Mouse (Mus musculus) megakaryocyte, embryonic 14.5 days (primary cell): ENCODE data around the gene Aqp5. TPM values are rescaled to one million over a fixed set of nuclear protein-coding genes. Genes with fewer than 3 reads are reported as not detected.

Source experiments
- H3K27me3 ChIP-seq: replicated peaks from 2 replicates; pipeline ENCODE3; 2012; ENCODE audit warnings: inconsistent platforms
- H3K36me3 ChIP-seq: replicated peaks from 2 replicates; pipeline ENCODE3; 2012; ENCODE audit warnings: low read length, inconsistent platforms, mixed read lengths
- H3K4me1 ChIP-seq: 2 replicates; pipeline ENCODE4 v1.6.1; 2012; ENCODE audit warnings: inconsistent platforms
- H3K4me3 ChIP-seq: replicated peaks from 2 replicates; pipeline ENCODE3; 2012; ENCODE audit warnings: moderate library complexity, mild to moderate bottlenecking, inconsistent platforms
- H3K9me3 ChIP-seq: 2 replicates; pipeline ENCODE4 v1.6.1; 2012; ENCODE audit warnings: inconsistent platforms
- FLI1 ChIP-seq: IDR thresholded peaks from 2 replicates; pipeline ENCODE4 v1.6.1; 2012; ENCODE audit warnings: low read length, inconsistent platforms, mixed read lengths
- GATA1 ChIP-seq: IDR thresholded peaks from 3 replicates; pipeline ENCODE4 v1.6.1; 2012; ENCODE audit warnings: mixed read lengths, low read length, inconsistent platforms, borderline replicate concordance
- polyA plus RNA-seq: library from polyadenylated mRNA; stranded (reverse); fragments of >175 nt; gene quantifications from 2 replicates; pipeline ENCODE4 v1.2.3, GENCODE M21; 2012; ENCODE audit warnings: low replicate concordance; ENCODE audit not compliant: insufficient read depth

Aqp5 gene
- polyA plus RNA-seq, 1 experiment, result not detected

- no peak overlapping the region for H3K4me3 ChIP-seq
- no peaks in the 10 kb centered on the region for H3K36me3 ChIP-seq
- TF ChIP-seq FLI1, result no peak
- TF ChIP-seq GATA1, result no peak
- no peaks in the 10 kb centered on the region for H3K9me3 ChIP-seq
- H3K27me3 ChIP-seq, result peaks cover 91% of the 10 kb centered on the region
- no peaks in the 10 kb centered on the region for H3K4me1 ChIP-seq
Measured at GRCm38 (mm10) chr15:99603216-99603615, 12.6 kb downstream of the Aqp5 start.

- Histone ChIP-seq H3K36me3 (no peaks in the 10 kb centered on the region), H3K9me3 (peaks cover 4% of the 10 kb centered on the region), H3K27me3 (peaks cover 90% of the 10 kb centered on the region), H3K4me1 (no peaks in the 10 kb centered on the region), H3K4me3 (no peak overlapping the region)
- TF ChIP-seq FLI1 (no peak), GATA1 (no peak)
Measured at GRCm38 (mm10) chr15:99605595-99605994, 15.0 kb downstream of the Aqp5 start.

- no peaks in the 10 kb centered on the region for H3K36me3 ChIP-seq
- H3K9me3 ChIP-seq, result peaks cover 4% of the 10 kb centered on the region
- no peaks in the 10 kb centered on the region for H3K4me1 ChIP-seq
- no peak for TF ChIP-seq FLI1
- TF ChIP-seq GATA1, result no peak
- no peak overlapping the region for H3K4me3 ChIP-seq
- peaks cover 90% of the 10 kb centered on the region for H3K27me3 ChIP-seq
Measured at GRCm38 (mm10) chr15:99606515-99606914, 15.9 kb downstream of the Aqp5 start.

GRCm38 (mm10) chr15:99607388-99608113 lies 17.0 kb downstream of the Aqp5 start:
- H3K36me3 ChIP-seq, result no peaks in the 10 kb centered on the region
- H3K4me3 ChIP-seq, result no peak overlapping the region
- peaks cover 11% of the 10 kb centered on the region for H3K9me3 ChIP-seq
- no peak for TF ChIP-seq GATA1
- no peak for TF ChIP-seq FLI1
- H3K4me1 ChIP-seq, result no peaks in the 10 kb centered on the region
- H3K27me3 ChIP-seq, result peaks cover 91% of the 10 kb centered on the region

- no peak for TF ChIP-seq FLI1
- TF ChIP-seq GATA1, result no peak
- Histone ChIP-seq H3K4me1 (no peaks in the 10 kb centered on the region), H3K4me3 (no peak overlapping the region), H3K36me3 (no peaks in the 10 kb centered on the region), H3K27me3 (peaks cover 89% of the 10 kb centered on the region), H3K9me3 (peaks cover 19% of the 10 kb centered on the region)
Measured at GRCm38 (mm10) chr15:99608382-99609125, 18.0 kb downstream of the Aqp5 start.

GRCm38 (mm10) chr15:99611563-99611962 lies 21.0 kb downstream of the Aqp5 start:
- Histone ChIP-seq H3K4me1 (0 out of 2 replicates have a peak, but pooled peaks cover 2% of the 10 kb centered on the region), H3K36me3 (no peaks in the 10 kb centered on the region), H3K9me3 (peaks cover 23% of the 10 kb centered on the region), H3K27me3 (peaks cover 87% of the 10 kb centered on the region), H3K4me3 (no peak overlapping the region)
- TF ChIP-seq GATA1 (no peak), FLI1 (no peak)

GRCm38 (mm10) chr15:99614273-99614672 lies 23.7 kb downstream of the Aqp5 start:
- 0 out of 2 replicates have a peak, but pooled peaks cover 2% of the 10 kb centered on the region for H3K4me1 ChIP-seq
- H3K9me3 ChIP-seq, result peaks cover 23% of the 10 kb centered on the region
- no peak overlapping the region for H3K4me3 ChIP-seq
- H3K27me3 ChIP-seq, result peaks cover 70% of the 10 kb centered on the region
- no peaks in the 10 kb centered on the region for H3K36me3 ChIP-seq
- TF ChIP-seq FLI1 (no peak), GATA1 (no peak)

GRCm38 (mm10) chr15:99614753-99615152 lies 24.2 kb downstream of the Aqp5 start:
- 0 out of 2 replicates have a peak, but pooled peaks cover 2% of the 10 kb centered on the region for H3K4me1 ChIP-seq
- peaks cover 67% of the 10 kb centered on the region for H3K27me3 ChIP-seq
- TF ChIP-seq FLI1, result no peak
- TF ChIP-seq GATA1, result no peak

GRCm38 (mm10) chr15:99615246-99615645 lies 24.7 kb downstream of the Aqp5 start:
- TF ChIP-seq GATA1 (no peak), FLI1 (no peak)
- no peak overlapping the region for H3K4me3 ChIP-seq
- peaks cover 8% of the 10 kb centered on the region for H3K36me3 ChIP-seq
- H3K27me3 ChIP-seq, result peaks cover 62% of the 10 kb centered on the region
- 0 out of 2 replicates have a peak, but pooled peaks cover 2% of the 10 kb centered on the region for H3K4me1 ChIP-seq
- peaks cover 18% of the 10 kb centered on the region for H3K9me3 ChIP-seq

More at GRCm38 (mm10) chr15:99614753-99615152, 24.2 kb downstream of the Aqp5 start:
- H3K4me3 ChIP-seq, result no peak overlapping the region
- peaks cover 23% of the 10 kb centered on the region for H3K9me3 ChIP-seq
- H3K36me3 ChIP-seq, result peaks cover 5% of the 10 kb centered on the region

GRCm38 (mm10) chr15:99618595-99618994 lies 28.0 kb downstream of the Aqp5 start:
- Histone ChIP-seq H3K9me3 (peaks cover 3% of the 10 kb centered on the region; the same call in 1 of the 2 replicates), H3K27me3 (peaks cover 34% of the 10 kb centered on the region), H3K36me3 (peaks cover 39% of the 10 kb centered on the region), H3K4me3 (no peak overlapping the region), H3K4me1 (0 out of 2 replicates have a peak, but pooled peaks cover 2% of the 10 kb centered on the region)
- no peak for TF ChIP-seq GATA1
- TF ChIP-seq FLI1, result no peak
